Comparison of ENCODE assay signal across 9 mouse cellular contexts in genomic region chr14:21983311-21983949, GRCm38 (mm10). TPM values are rescaled to one million over a fixed set of nuclear protein-coding genes. Genes with fewer than 3 reads are reported as not detected.
DNase-seq lines count a peak whose midpoint lies in the region; ATAC-seq lines count a peak whose summit lies in the region.
"Had no signal": no experiment of that assay in that cellular context is flagged by ENCODE, and none has a peak within 500 bp of the region (broad histone marks: within the 10 kb centered on the region; RNA-seq: fewer than 3 reads in every experiment).

No protein-coding gene starts in this region.

- H3K9me3 ChIP-seq in embryonic facial prominence, embryonic 12.5 days: no peaks in the 10 kb centered on the region
- no peaks in the 10 kb centered on the region for H3K9me3 ChIP-seq in limb, embryonic 12.5 days
- H3K9me3 ChIP-seq in midbrain, embryonic 16.5 days (replicated peaks; ENCODE audit: control insufficient read depth, low read length, poor library complexity, severe bottlenecking): no peaks in the 10 kb centered on the region

- peaks cover 11% of the 10 kb centered on the region for H3K36me3 ChIP-seq in embryonic facial prominence, embryonic 12.5 days
- peaks cover 23% of the 10 kb centered on the region for H3K36me3 ChIP-seq in limb, embryonic 12.5 days
- H3K36me3 ChIP-seq in midbrain, embryonic 16.5 days (ENCODE audit: control insufficient read depth, insufficient read depth, low read length): no peaks in the 10 kb centered on the region

- peaks cover 8% of the 10 kb centered on the region; the same call in 1 of the 2 replicates for H3K27me3 ChIP-seq in embryonic facial prominence, embryonic 12.5 days
- H3K27me3 ChIP-seq in limb, embryonic 12.5 days: peaks cover 38% of the 10 kb centered on the region
- H3K27me3 ChIP-seq in midbrain, embryonic 16.5 days (ENCODE audit: control insufficient read depth, insufficient read depth, low read depth, low read length): peaks cover 12% of the 10 kb centered on the region; the same call in 1 of the 2 replicates

- 2% methylated on average over 22 of the region's 22 CpGs for WGBS in embryonic facial prominence, embryonic 12.5 days
- WGBS in limb, embryonic 12.5 days: 2% methylated on average over 22 of the region's 22 CpGs
- 4% methylated on average over 22 of the region's 22 CpGs for WGBS in midbrain, embryonic 16.5 days

- peak overlapping the region; percentile 39 for H3K4me3 ChIP-seq in embryonic facial prominence, embryonic 12.5 days
- peak overlapping the region; percentile 52 for H3K4me3 ChIP-seq in limb, embryonic 12.5 days (replicated peaks)
- H3K4me3 ChIP-seq in midbrain, embryonic 16.5 days (ENCODE audit: low read depth, low read length): peak overlapping the region; percentile 30
- H3K4me3 ChIP-seq: myocyte had no signal

- peak overlapping the region; percentile 63 for H3K9ac ChIP-seq in embryonic facial prominence, embryonic 12.5 days
- peak overlapping the region; percentile 88 for H3K9ac ChIP-seq in limb, embryonic 12.5 days (replicated peaks)
- peak overlapping the region; percentile 56 for H3K9ac ChIP-seq in midbrain, embryonic 16.5 days (ENCODE audit: low read depth, low read length)

- no peak for ATAC-seq in embryonic facial prominence, embryonic 12.5 days (ENCODE audit: insufficient number of reproducible peaks, insufficient read depth, low FRiP score, low TSS enrichment)
- no peak for ATAC-seq in limb, embryonic 12.5 days (ENCODE audit: insufficient number of reproducible peaks, insufficient read depth, low FRiP score, low TSS enrichment, low read depth)
- no peak for ATAC-seq in midbrain, embryonic 16.5 days

- peak; percentile 39 for DNase-seq in gastrocnemius, postnatal 10 days
- no peak for DNase-seq in gastrocnemius, adult 8-10 months (ENCODE audit: low spot score in 2 of 2)
- DNase-seq in heart, postnatal 4 days: peak; percentile 41
- no peak for DNase-seq in right cerebral cortex, adult 18-20 months
- no peak for DNase-seq in frontal cortex, postnatal 36 days (ENCODE audit: low spot score in 2 of 2)

- H3K4me1 ChIP-seq in embryonic facial prominence, embryonic 12.5 days: peaks cover 25% of the 10 kb centered on the region
- H3K4me1 ChIP-seq in limb, embryonic 12.5 days (replicated peaks): peaks cover 34% of the 10 kb centered on the region
- peaks cover 34% of the 10 kb centered on the region for H3K4me1 ChIP-seq in midbrain, embryonic 16.5 days (ENCODE audit: control insufficient read depth, insufficient read depth, low read length)

- peak overlapping the region; percentile 83 for H3K27ac ChIP-seq in embryonic facial prominence, embryonic 12.5 days
- H3K27ac ChIP-seq in limb, embryonic 12.5 days: peak overlapping the region; percentile 84
- peak overlapping the region; percentile 52 for H3K27ac ChIP-seq in midbrain, embryonic 16.5 days (ENCODE audit: low read length)

- H3K4me2 ChIP-seq in embryonic facial prominence, embryonic 12.5 days (replicated peaks): peak overlapping the region; percentile 67
- peak overlapping the region; percentile 82 for H3K4me2 ChIP-seq in limb, embryonic 12.5 days
- H3K4me2 ChIP-seq in midbrain, embryonic 16.5 days (ENCODE audit: low read length): peak overlapping the region; percentile 51

RNA-seq across cellular contexts. Expression of gene Zfp503, which starts 6.0 kb away (rescaled TPM):
- total RNA-seq in gastrocnemius, postnatal 10 days (2021): 1 to 10 TPM; 7.3 to 8.0 TPM
- total RNA-seq in gastrocnemius, adult 8-10 months (2022): 10 to 100 TPM in 2 of 4 experiments, 1 to 10 TPM in 2; 5.8 to 17.2 (median 10.4) TPM
- polyA plus RNA-seq in embryonic facial prominence, embryonic 12.5 days (2016; fragmentation: Nextera tagmentation; extraction: Ambion mirVana): 35.5 and 40.3 TPM in 2 replicates
- 1 to 10 TPM; 2.5 to 3.3 TPM for total RNA-seq in heart, postnatal 4 days (2021)
- 46.0 and 47.1 TPM in 2 replicates for polyA plus RNA-seq in limb, embryonic 12.5 days (2016; fragmentation: Nextera tagmentation; extraction: Ambion mirVana)
- polyA plus RNA-seq in midbrain, embryonic 16.5 days (2015; fragmentation: Nextera tagmentation; extraction: Ambion mirVana): 4.0 and 4.4 TPM in 2 replicates

RNA-seq across cellular contexts. Expression of gene Lrmda, which starts 36.1 kb away (rescaled TPM):
- 1 to 10 TPM; 1.2 to 1.9 TPM for total RNA-seq in gastrocnemius, postnatal 10 days (2021)
- total RNA-seq in gastrocnemius, adult 8-10 months (2022): 1 to 10 TPM; 2.2 to 3.2 (median 2.6) TPM
- polyA plus RNA-seq in embryonic facial prominence, embryonic 12.5 days (2016; fragmentation: Nextera tagmentation; extraction: Ambion mirVana): 0.28 and 0.69 TPM in 2 replicates
- total RNA-seq in heart, postnatal 4 days (2021): 1 to 10 TPM in 1 of 2 experiments, under 1 TPM in 1; 0.68 to 1.5 TPM
- polyA plus RNA-seq in limb, embryonic 12.5 days (2016; fragmentation: Nextera tagmentation; extraction: Ambion mirVana): 0.41 TPM in 1 of 2 replicates, not detected in the other
- polyA plus RNA-seq in midbrain, embryonic 16.5 days (2015; fragmentation: Nextera tagmentation; extraction: Ambion mirVana): 0.34 TPM in 1 of 2 replicates, not detected in the other

Comparison
In these comparisons a context has a peak if more than half of its experiments do, and no peak if none do; other contexts are left out.
1. DNase-seq: peak in gastrocnemius, postnatal 10 days (single experiment) and heart, postnatal 4 days (single experiment); none in gastrocnemius, adult 8-10 months (0 of 2), right cerebral cortex, adult 18-20 months (single experiment) and frontal cortex, postnatal 36 days (0 of 2).
2. Peak in every context shown above with its lines, with median percentiles within 50 percentile points of each other: H3K27ac ChIP-seq, H3K4me2 ChIP-seq, H3K4me3 ChIP-seq and H3K9ac ChIP-seq.